Comparison of ENCODE assay signal across 8 mouse cellular contexts in the genomic region with DNA sequence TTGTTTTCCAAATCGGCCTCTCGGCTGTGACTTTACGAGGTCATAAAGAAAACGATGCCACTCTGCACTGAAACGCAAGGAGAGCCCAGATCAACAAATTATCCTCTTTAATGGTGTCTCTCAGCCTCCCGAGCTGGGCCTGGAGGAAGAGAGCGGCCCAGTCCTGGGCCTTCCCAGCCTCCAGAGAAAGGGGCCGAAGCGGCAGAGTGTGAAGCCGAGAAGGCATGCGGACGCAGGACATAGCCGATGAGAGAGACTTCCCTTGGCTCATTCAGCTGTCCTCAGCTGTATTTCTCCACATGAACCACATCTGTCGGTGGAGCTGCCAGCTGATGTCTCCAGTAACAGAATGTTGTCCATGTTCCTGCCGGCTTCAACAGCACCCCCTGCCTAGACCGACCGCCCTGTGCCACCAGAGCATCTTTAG.
A peak's percentile ranks its signal among the peaks of the same experiment; 100 is the strongest.
DNase-seq lines count a peak whose midpoint lies in the region; ATAC-seq and TF ChIP-seq lines count a peak whose summit lies in the region.
"Had no signal": no experiment of that assay in that cellular context is flagged by ENCODE, and none has a peak within 500 bp of the region (broad histone marks: within the 10 kb centered on the region; RNA-seq: fewer than 3 reads in every experiment).

No protein-coding gene starts in this region.

- DNase-seq in ES-CJ7 (ENCODE audit: low read depth, low spot score) (peak; percentile 6), ZHBTc4 (ENCODE audit: low read depth, low spot score) (peak; percentile 18)
- peak; percentile 11 to 32 for DNase-seq in heart, postnatal 36 days
- DNase-seq in lung, postnatal 0 days (ENCODE audit: low spot score): peak; percentile 23
- no peak for DNase-seq in right cerebral cortex, adult 2 months (ENCODE audit: low spot score in 2 of 2)
- no peak for DNase-seq in adrenal gland, postnatal 4 days (ENCODE audit: low spot score in 2 of 2)

- H3K27me3 ChIP-seq in lung, postnatal 0 days (replicated peaks; ENCODE audit: insufficient read depth, low read length): peaks cover 6% of the 10 kb centered on the region; the same call in 1 of the 2 replicates

- no peak overlapping the region for H3K9ac ChIP-seq in lung, postnatal 0 days (replicated peaks; ENCODE audit: low read depth)

- H3K9me3 ChIP-seq in lung, postnatal 0 days (ENCODE audit: low read length): no peaks in the 10 kb centered on the region

- H3K4me1 ChIP-seq in lung, postnatal 0 days (ENCODE audit: insufficient read depth, low read depth, low read length): no peaks in the 10 kb centered on the region

- WGBS in lung, postnatal 0 days: 46% methylated on average over 17 of the region's 17 CpGs

- TF ChIP-seq EP300 in lung, postnatal 0 days (IDR thresholded peaks at IDR 0.05): no peak

- peak; percentile 14; the same call in 1 of the 2 replicates for ATAC-seq in lung, postnatal 0 days
- ATAC-seq in inflammation-experienced regulatory T-cells, adult 6 months: no peak

- H3K27ac ChIP-seq in lung, postnatal 0 days (ENCODE audit: low read length): no peak overlapping the region

- intact Hi-C loops in heart, postnatal 36 days (cut with DNase I): no loop called here

- peak; percentile 21 for TF ChIP-seq CTCF in lung, postnatal 0 days (IDR thresholded peaks at IDR 0.05)

- H3K4me2 ChIP-seq in lung, postnatal 0 days (replicated peaks; ENCODE audit: low read depth, low read length): no peak overlapping the region
- H3K4me2 ChIP-seq: midbrain, embryonic 11.5 days had no signal

- no peak overlapping the region for H3K4me3 ChIP-seq in lung, postnatal 0 days (ENCODE audit: low read depth, low read length)

- H3K36me3 ChIP-seq in lung, postnatal 0 days (ENCODE audit: insufficient read depth, low read length): no peaks in the 10 kb centered on the region

Comparison
In these comparisons a context has a peak if more than half of its experiments do, and no peak if none do; other contexts are left out.
1. DNase-seq: peak in ES-CJ7 (single experiment), ZHBTc4 (single experiment), heart, postnatal 36 days (2 of 2) and lung, postnatal 0 days (single experiment); none in right cerebral cortex, adult 2 months (0 of 2) and adrenal gland, postnatal 4 days (0 of 2).